Mouse (Mus musculus): ENCODE data around the gene Lrmda. TPM values are rescaled to one million over a fixed set of nuclear protein-coding genes. Genes with fewer than 3 reads are reported as not detected.
A peak's percentile ranks its signal among the peaks of the same experiment; 100 is the strongest.

The Lrmda gene
- total and polyA plus RNA-seq, 3 experiments: 5.1 to 5.9 TPM; not detected in 1

GRCm38 (mm10) chr14:22413220-22413619, 393.7 kb downstream of the Lrmda start:
- TF ChIP-seq ETS1 (IDR thresholded peaks at IDR 0.05; ENCODE audit: low read depth, low read length): peak; percentile 29; the same call in 1 of the 2 replicates
- TF ChIP-seq GATA1 (IDR thresholded peaks at IDR 0.05; ENCODE audit: low read depth, low read length): peak; percentile 69
- peak; percentile 37; the same call in 1 of the 2 replicates for TF ChIP-seq JUND (IDR thresholded peaks at IDR 0.05; ENCODE audit: low read depth, low read length)
- TF ChIP-seq MYC (IDR thresholded peaks at IDR 0.05; ENCODE audit: low read depth, low read length): no peak
- no peak overlapping the region for H3K4me3 ChIP-seq (ENCODE audit: control insufficient read depth in 1 of 2, insufficient read depth in 1 of 2, low read depth in 2 of 2, low read length in 2 of 2)
- H3K27ac ChIP-seq (ENCODE audit: control insufficient read depth, low read depth, low read length): no peak overlapping the region

GRCm38 (mm10) chr14:22417706-22418105, 398.2 kb downstream of the Lrmda start:
- TF ChIP-seq CTCF (IDR thresholded peaks at IDR 0.05 in 2 of 3, conservative IDR thresholded peaks at IDR 0.05 in 1 of 3; ENCODE audit: control insufficient read depth in 1 of 3, insufficient read depth in 1 of 3, low read depth in 2 of 3, low read length in 3 of 3, poor library complexity in 1 of 3, severe bottlenecking in 1 of 3) (no peak), SMC3 (IDR thresholded peaks at IDR 0.05; ENCODE audit: low read depth, low read length) (no peak), NELFE (IDR thresholded peaks at IDR 0.05; ENCODE audit: low read depth, low read length) (no peak), TBP (IDR thresholded peaks at IDR 0.05; ENCODE audit: low read depth, low read length) (no peak), POLR2AphosphoS5 (IDR thresholded peaks at IDR 0.05; ENCODE audit: borderline replicate concordance, low read depth, low read length) (no peak), MAZ (IDR thresholded peaks at IDR 0.05; ENCODE audit: low read depth, low read length) (no peak), TAL1 (IDR thresholded peaks at IDR 0.05; ENCODE audit: low read length) (no peak), ELF1 (IDR thresholded peaks at IDR 0.05; ENCODE audit: low read depth, low read length) (no peak), UBTF (IDR thresholded peaks at IDR 0.05; ENCODE audit: borderline replicate concordance, insufficient read depth, low read depth, low read length) (no peak), MYB (IDR thresholded peaks at IDR 0.05; ENCODE audit: low read depth, low read length) (no peak), ETS1 (IDR thresholded peaks at IDR 0.05; ENCODE audit: low read depth, low read length) (no peak), KAT2A (conservative IDR thresholded peaks at IDR 0.05; ENCODE audit: low read depth, low read length) (no peak), MYC (IDR thresholded peaks at IDR 0.05; ENCODE audit: low read depth, low read length) (no peak), RCOR1 (IDR thresholded peaks at IDR 0.05; ENCODE audit: low read depth, low read length) (no peak), ZKSCAN1 (IDR thresholded peaks at IDR 0.05; ENCODE audit: low read depth, low read length) (no peak), POLR2A (IDR thresholded peaks at IDR 0.05; ENCODE audit: control insufficient read depth in 1 of 2, insufficient read depth in 1 of 2, low read depth in 1 of 2, low read length in 2 of 2, poor library complexity in 1 of 2) (no peak), EP300 (IDR thresholded peaks at IDR 0.05; ENCODE audit: low read depth in 1 of 2, low read length in 2 of 2) (no peak), MAX (IDR thresholded peaks at IDR 0.05; ENCODE audit: low read length) (no peak)
- Histone ChIP-seq H3K27me3 (ENCODE audit: control insufficient read depth in 1 of 2, insufficient read depth in 2 of 2, low read length in 2 of 2) (no peaks in the 10 kb centered on the region), H3K4me3 (ENCODE audit: control insufficient read depth in 1 of 2, insufficient read depth in 1 of 2, low read depth in 2 of 2, low read length in 2 of 2) (no peak overlapping the region), H3K9me3 (replicated peaks; ENCODE audit: insufficient read depth, low read length) (no peaks in the 10 kb centered on the region), H3K27ac (ENCODE audit: control insufficient read depth, low read depth, low read length) (no peak overlapping the region), H3K4me1 (ENCODE audit: control insufficient read depth in 1 of 2, insufficient read depth in 2 of 2, low read length in 2 of 2) (peaks cover 3 to 10% of the 10 kb centered on the region in 2 experiments), H3K9ac (ENCODE audit: control insufficient read depth, low read depth, low read length, poor library complexity, severe bottlenecking) (no peak overlapping the region), H3K36me3 (ENCODE audit: control insufficient read depth in 1 of 2, insufficient read depth in 2 of 2, low read length in 2 of 2) (peaks cover 0 to 8% of the 10 kb centered on the region in 2 experiments; a peak in 3 of 4 replicates), H3K79me2 (ENCODE audit: control insufficient read depth, insufficient read depth, low read length, poor library complexity) (no peaks in the 10 kb centered on the region)
- DNase-seq (ENCODE audit: low read depth, low spot score): no peak

More at GRCm38 (mm10) chr14:22413220-22413619, 393.7 kb downstream of the Lrmda start:
- H3K27me3 ChIP-seq (ENCODE audit: control insufficient read depth in 1 of 2, insufficient read depth in 2 of 2, low read length in 2 of 2): no peaks in the 10 kb centered on the region
- peaks cover 12 to 24% of the 10 kb centered on the region in 2 experiments for H3K4me1 ChIP-seq (ENCODE audit: control insufficient read depth in 1 of 2, insufficient read depth in 2 of 2, low read length in 2 of 2)
- no peaks in the 10 kb centered on the region for H3K79me2 ChIP-seq (ENCODE audit: control insufficient read depth, insufficient read depth, low read length, poor library complexity)
- H3K36me3 ChIP-seq (ENCODE audit: control insufficient read depth in 1 of 2, insufficient read depth in 2 of 2, low read length in 2 of 2): peaks cover 3 to 25% of the 10 kb centered on the region in 2 experiments; a peak in 3 of 4 replicates
- H3K9me3 ChIP-seq (replicated peaks; ENCODE audit: insufficient read depth, low read length): no peaks in the 10 kb centered on the region
- no peak overlapping the region for H3K9ac ChIP-seq (ENCODE audit: control insufficient read depth, low read depth, low read length, poor library complexity, severe bottlenecking)
- peak; percentile 69 for DNase-seq (ENCODE audit: low read depth, low spot score)
